Mouse (Mus musculus): Measurements from ENCODE around the gene Sh3gl1. TPM values are rescaled to one million over a fixed set of nuclear protein-coding genes. Genes with fewer than 3 reads are reported as not detected.
"Not testable (repeated sequence)": the region's sequence is repeated elsewhere in the genome, so short reads cannot be mapped to it uniquely, and the experiment has no call there.

The Sh3gl1 gene
- 129 and 133 TPM in 2 replicates for polyA plus RNA-seq (2014; fragmentation: Nextera tagmentation; extraction: Ambion mirVana)

DNA sequence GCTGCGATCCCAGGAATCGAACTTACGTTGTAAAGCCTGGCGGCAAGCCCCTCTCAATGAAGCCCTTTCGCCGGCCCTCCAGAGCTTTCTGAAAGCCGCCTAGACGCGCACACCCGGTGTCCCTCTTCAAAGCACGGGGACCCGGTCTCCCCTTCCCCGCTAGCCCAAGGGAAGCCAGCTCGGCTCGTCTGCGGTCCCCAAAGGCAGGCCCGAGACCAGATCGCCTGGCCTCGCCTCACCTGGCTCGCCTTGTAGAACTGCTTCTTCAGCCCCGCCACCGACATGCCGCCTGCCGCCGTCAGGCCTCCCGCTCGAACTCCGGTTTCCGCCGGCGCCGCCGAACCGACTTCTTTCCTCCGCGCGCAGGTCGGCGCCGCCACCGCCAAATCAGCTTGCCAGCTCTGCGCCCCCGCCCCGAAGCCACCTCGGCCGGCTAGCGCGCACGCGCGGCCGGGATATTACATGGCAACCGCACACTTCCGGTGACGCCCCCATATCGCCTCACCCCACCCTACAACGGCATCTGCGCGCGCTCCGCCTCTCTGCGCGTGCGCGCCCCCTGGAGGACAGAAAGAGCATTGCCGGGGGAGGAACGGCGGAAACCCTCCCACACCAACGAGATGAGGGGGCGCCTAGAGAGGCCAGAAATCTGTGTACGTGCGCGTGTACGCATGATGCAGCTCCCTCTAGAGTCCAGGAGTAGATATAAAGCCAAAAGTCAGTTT lies at the start of gene Sh3gl1:
TSS of gene Sh3gl1 (minus strand) at position 460 of the 725 bp plus-strand sequence.
- H3K36me3 ChIP-seq (ENCODE audit: control insufficient read depth, insufficient read depth, low read length), result peaks cover 2% of the 10 kb centered on the region; the same call in 1 of the 2 replicates
- WGBS, result under 1% methylated on average over 73 of the region's 74 CpGs
- H3K27me3 ChIP-seq (ENCODE audit: control insufficient read depth, insufficient read depth, low read length), result no peaks in the 10 kb centered on the region
- peak within 1 kb of the TSS; percentile 65 for H3K27ac ChIP-seq (ENCODE audit: low read depth, low read length)
- DNase-seq (ENCODE audit: low spot score), result peak; percentile 99
- peak; percentile 91 for ATAC-seq (replicated peaks; ENCODE audit: low FRiP score)
- peak within 1 kb of the TSS; percentile 85 for H3K4me3 ChIP-seq (ENCODE audit: low read depth, low read length)
- H3K4me1 ChIP-seq (replicated peaks; ENCODE audit: control insufficient read depth, insufficient read depth, low read length), result peaks cover 10% of the 10 kb centered on the region
- H3K9ac ChIP-seq (ENCODE audit: low read length), result peak within 1 kb of the TSS; percentile 93
- no peaks in the 10 kb centered on the region for H3K9me3 ChIP-seq (ENCODE audit: control insufficient read depth, low read length)
- H3K4me2 ChIP-seq (ENCODE audit: low read depth, low read length, severe bottlenecking), result peak within 1 kb of the TSS; percentile 57

GRCm38 (mm10) chr17:56080781-56081585 lies 44.5 kb upstream of the Sh3gl1 start:
- H3K4me3 ChIP-seq (ENCODE audit: low read depth, low read length), result peak overlapping the region; percentile 85

GRCm38 (mm10) chr17:56079921-56080320 lies 43.5 kb upstream of the Sh3gl1 start:
- Histone ChIP-seq H3K27ac (ENCODE audit: low read depth, low read length) (no peak overlapping the region), H3K4me2 (ENCODE audit: low read depth, low read length, severe bottlenecking) (peak overlapping the region; percentile 98), H3K9ac (ENCODE audit: low read length) (peak overlapping the region; percentile 82), H3K27me3 (ENCODE audit: control insufficient read depth, insufficient read depth, low read length) (no peaks in the 10 kb centered on the region), H3K36me3 (ENCODE audit: control insufficient read depth, insufficient read depth, low read length) (no peaks in the 10 kb centered on the region), H3K4me3 (ENCODE audit: low read depth, low read length) (peak overlapping the region; percentile 85), H3K9me3 (ENCODE audit: control insufficient read depth, low read length) (no peaks in the 10 kb centered on the region), H3K4me1 (replicated peaks; ENCODE audit: control insufficient read depth, insufficient read depth, low read length) (peaks cover 25% of the 10 kb centered on the region)
- ATAC-seq (replicated peaks; ENCODE audit: low FRiP score), result no peak
- 3% methylated on average over 11 of the region's 11 CpGs for WGBS
- DNase-seq (ENCODE audit: low spot score), result peak; percentile 66

More at GRCm38 (mm10) chr17:56080781-56081585, 44.5 kb upstream of the Sh3gl1 start:
- Histone ChIP-seq H3K9ac (ENCODE audit: low read length) (peak overlapping the region; percentile 82), H3K4me2 (ENCODE audit: low read depth, low read length, severe bottlenecking) (peak overlapping the region; percentile 98), H3K9me3 (ENCODE audit: control insufficient read depth, low read length) (no peaks in the 10 kb centered on the region), H3K36me3 (ENCODE audit: control insufficient read depth, insufficient read depth, low read length) (no peaks in the 10 kb centered on the region), H3K4me1 (replicated peaks; ENCODE audit: control insufficient read depth, insufficient read depth, low read length) (peaks cover 17% of the 10 kb centered on the region), H3K27me3 (ENCODE audit: control insufficient read depth, insufficient read depth, low read length) (no peaks in the 10 kb centered on the region), H3K27ac (ENCODE audit: low read depth, low read length) (no peak overlapping the region)
- ATAC-seq (replicated peaks; ENCODE audit: low FRiP score), result peak; percentile 57
- WGBS, result 9% methylated on average over 8 of the region's 8 CpGs
- peak; percentile 83 for DNase-seq (ENCODE audit: low spot score)

DNA sequence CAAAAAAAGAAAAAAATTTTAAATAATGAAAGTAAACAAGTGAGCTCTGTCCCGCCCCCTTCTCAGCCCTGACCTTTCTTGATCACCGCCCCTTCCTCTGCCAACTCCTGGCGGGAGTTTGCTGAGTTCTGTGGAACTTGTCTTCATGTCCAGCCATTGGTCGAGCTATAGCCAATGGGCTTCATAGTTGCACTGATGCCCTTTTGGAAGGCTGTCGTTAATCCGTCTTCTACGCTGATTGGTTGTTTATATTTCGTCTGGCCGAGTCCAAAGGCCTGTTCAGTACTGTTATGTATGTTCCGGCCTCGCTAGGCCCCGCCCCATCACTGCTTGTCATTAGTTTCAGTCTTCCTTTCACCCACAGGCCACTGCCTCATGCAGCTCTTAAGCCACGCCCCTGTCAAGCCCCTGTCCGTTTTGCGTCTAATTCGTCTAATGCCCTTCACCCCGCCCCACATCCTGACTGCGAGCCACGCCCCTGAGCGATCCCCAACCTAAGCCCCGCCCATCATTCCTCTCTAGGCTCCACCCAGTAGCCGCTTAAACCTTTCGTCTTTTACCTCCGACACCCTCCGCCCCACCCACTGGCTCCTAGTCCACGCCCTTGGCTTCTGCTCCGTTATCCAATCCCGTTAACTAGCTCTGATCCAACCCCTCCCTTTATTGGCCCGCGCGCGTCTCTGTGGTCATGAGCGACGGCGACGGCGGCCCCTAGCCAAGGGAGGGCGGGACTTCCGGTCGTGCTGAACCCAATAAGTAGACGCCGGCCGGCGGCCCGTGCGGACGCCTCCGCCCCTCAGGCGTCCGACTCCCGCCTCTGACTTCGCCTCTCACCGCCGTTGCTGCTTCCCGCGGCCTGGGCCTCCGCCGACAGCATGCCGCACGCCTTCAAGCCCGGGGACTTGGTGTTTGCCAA lies 42.7 kb upstream of the Sh3gl1 start, which contains the start of gene Hdgfl2:
TSS of gene Hdgfl2 (plus strand) at position 755 of the 916 bp plus-strand sequence.
- Histone ChIP-seq H3K4me1 (replicated peaks; ENCODE audit: control insufficient read depth, insufficient read depth, low read length) (peaks cover 27% of the 10 kb centered on the region), H3K27me3 (ENCODE audit: control insufficient read depth, insufficient read depth, low read length) (no peaks in the 10 kb centered on the region), H3K27ac (ENCODE audit: low read depth, low read length) (no peak within 1 kb of the TSS), H3K9me3 (ENCODE audit: control insufficient read depth, low read length) (no peaks in the 10 kb centered on the region), H3K36me3 (ENCODE audit: control insufficient read depth, insufficient read depth, low read length) (no peaks in the 10 kb centered on the region), H3K9ac (ENCODE audit: low read length) (peak within 1 kb of the TSS; percentile 82), H3K4me2 (ENCODE audit: low read depth, low read length, severe bottlenecking) (peak within 1 kb of the TSS; percentile 98), H3K4me3 (ENCODE audit: low read depth, low read length) (peak within 1 kb of the TSS; percentile 85)
- peak; percentile 92 for ATAC-seq (replicated peaks; ENCODE audit: low FRiP score)
- DNase-seq (ENCODE audit: low spot score), result peak; percentile 99
- WGBS, result under 1% methylated on average over 61 of the region's 61 CpGs

DNA sequence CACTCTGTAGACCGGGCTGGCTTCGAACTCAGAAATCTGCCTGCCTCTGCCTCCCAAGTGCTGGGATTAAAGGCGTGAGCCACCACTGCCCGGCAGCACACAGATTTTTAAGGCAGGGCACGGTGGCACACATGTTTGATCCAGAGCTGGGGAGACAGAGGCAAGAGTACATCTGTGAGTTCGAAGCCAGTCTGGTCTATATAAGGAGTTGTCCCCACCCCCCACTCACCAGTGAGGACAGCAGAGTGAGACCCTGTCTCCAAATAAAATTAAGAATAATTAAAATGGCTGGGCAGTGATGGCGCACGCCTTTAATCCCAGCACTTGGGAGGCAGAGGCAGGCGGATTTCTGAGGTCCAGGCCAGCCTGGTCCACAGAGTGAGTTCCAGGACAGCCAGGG lies 41.9 kb upstream of the Sh3gl1 start:
- Histone ChIP-seq H3K4me1 (replicated peaks; ENCODE audit: control insufficient read depth, insufficient read depth, low read length) (peaks cover 30% of the 10 kb centered on the region), H3K4me3 (ENCODE audit: low read depth, low read length) (peak overlapping the region; percentile 85; the same call in 1 of the 2 replicates), H3K4me2 (ENCODE audit: low read depth, low read length, severe bottlenecking) (peak overlapping the region; percentile 36; the same call in 1 of the 2 replicates)
- H3K36me3 ChIP-seq (ENCODE audit: control insufficient read depth, insufficient read depth, low read length); H3K27ac ChIP-seq (ENCODE audit: low read depth, low read length); H3K27me3 ChIP-seq (ENCODE audit: control insufficient read depth, insufficient read depth, low read length); H3K9ac ChIP-seq (ENCODE audit: low read length); DNase-seq (ENCODE audit: low spot score); ATAC-seq (replicated peaks; ENCODE audit: low FRiP score); H3K9me3 ChIP-seq (ENCODE audit: control insufficient read depth, low read length): not testable (repeated sequence)
- WGBS, result 66% methylated on average over 9 of the region's 9 CpGs

- Histone ChIP-seq H3K36me3 (ENCODE audit: control insufficient read depth, insufficient read depth, low read length) (no peaks in the 10 kb centered on the region), H3K27ac (ENCODE audit: low read depth, low read length) (no peak overlapping the region), H3K9me3 (ENCODE audit: control insufficient read depth, low read length) (no peaks in the 10 kb centered on the region), H3K27me3 (ENCODE audit: control insufficient read depth, insufficient read depth, low read length) (no peaks in the 10 kb centered on the region), H3K4me1 (replicated peaks; ENCODE audit: control insufficient read depth, insufficient read depth, low read length) (peaks cover 30% of the 10 kb centered on the region), H3K9ac (ENCODE audit: low read length) (no peak overlapping the region), H3K4me3 (ENCODE audit: low read depth, low read length) (no peak overlapping the region), H3K4me2 (ENCODE audit: low read depth, low read length, severe bottlenecking) (no peak overlapping the region)
- WGBS, result 91% methylated on average over 5 of the region's 5 CpGs
- ATAC-seq (replicated peaks; ENCODE audit: low FRiP score), result no peak
- DNase-seq (ENCODE audit: low spot score), result no peak
Measured at GRCm38 (mm10) chr17:56077523-56077922, 41.1 kb upstream of the Sh3gl1 start.

GRCm38 (mm10) chr17:56074827-56075208 lies 38.4 kb upstream of the Sh3gl1 start, which contains the start of gene Ubxn6:
Gene Ubxn6, minus strand, starts transcription at chr17:56075028.
- Histone ChIP-seq H3K9ac (ENCODE audit: low read length) (peak within 1 kb of the TSS; percentile 77), H3K4me1 (replicated peaks; ENCODE audit: control insufficient read depth, insufficient read depth, low read length) (peaks cover 13% of the 10 kb centered on the region; the same call in 1 of the 2 replicates), H3K9me3 (ENCODE audit: control insufficient read depth, low read length) (no peaks in the 10 kb centered on the region), H3K27ac (ENCODE audit: low read depth, low read length) (peak within 1 kb of the TSS; percentile 91), H3K27me3 (ENCODE audit: control insufficient read depth, insufficient read depth, low read length) (no peaks in the 10 kb centered on the region), H3K4me3 (ENCODE audit: low read depth, low read length) (peak within 1 kb of the TSS; percentile 58), H3K4me2 (ENCODE audit: low read depth, low read length, severe bottlenecking) (peak within 1 kb of the TSS; percentile 57), H3K36me3 (ENCODE audit: control insufficient read depth, insufficient read depth, low read length) (peaks cover 4% of the 10 kb centered on the region; the same call in 1 of the 2 replicates)
- DNase-seq (ENCODE audit: low spot score) (peak; percentile 98), ATAC-seq (replicated peaks; ENCODE audit: low FRiP score) (peak; percentile 66)
- WGBS, result under 1% methylated on average over 35 of the region's 35 CpGs

Data from forebrain, embryonic 11.5 days (tissue).